ENCODE assay signal across 8 mouse cellular contexts in genomic region chr11:97988530-97989096, GRCm38 (mm10). TPM values are rescaled to one million over a fixed set of nuclear protein-coding genes. Genes with fewer than 3 reads are reported as not detected.
DNase-seq lines count a peak whose midpoint lies in the region; ATAC-seq and TF ChIP-seq lines count a peak whose summit lies in the region.

No protein-coding gene starts in this region.

- H3K4me2 ChIP-seq in embryonic facial prominence, embryonic 14.5 days (ENCODE audit: low read depth, low read length): peak overlapping the region; percentile 66
- peak overlapping the region; percentile 88 for H3K4me2 ChIP-seq in limb, embryonic 13.5 days (replicated peaks)
- H3K4me2 ChIP-seq in midbrain, embryonic 15.5 days: peak overlapping the region; percentile 89

- ATAC-seq in embryonic facial prominence, embryonic 14.5 days (ENCODE audit: low read depth): peak; percentile 89
- peak; percentile 82 for ATAC-seq in limb, embryonic 13.5 days (ENCODE audit: low FRiP score, low read depth)
- ATAC-seq in midbrain, embryonic 15.5 days (replicated peaks): peak; percentile 89

- WGBS in bone marrow, adult 2 months: under 1% methylated on average over 26 of the region's 26 CpGs
- under 1% methylated on average over 26 of the region's 26 CpGs for WGBS in embryonic facial prominence, embryonic 14.5 days
- under 1% methylated on average over 26 of the region's 26 CpGs for WGBS in limb, embryonic 13.5 days
- under 1% methylated on average over 26 of the region's 26 CpGs for WGBS in midbrain, embryonic 15.5 days

- peak overlapping the region; percentile 81 for H3K9ac ChIP-seq in embryonic facial prominence, embryonic 14.5 days (ENCODE audit: low read depth, low read length)
- H3K9ac ChIP-seq in limb, embryonic 13.5 days: peak overlapping the region; percentile 77
- peak overlapping the region; percentile 88 for H3K9ac ChIP-seq in midbrain, embryonic 15.5 days

- no peak for TF ChIP-seq CTCF in bone marrow, adult 2 months (IDR thresholded peaks at IDR 0.05; ENCODE audit: control insufficient read depth, insufficient read depth, low read length)

- H3K4me3 ChIP-seq in bone marrow, adult 2 months (replicated peaks; ENCODE audit: control insufficient read depth, low read depth, low read length): peak overlapping the region; percentile 97
- H3K4me3 ChIP-seq in embryonic facial prominence, embryonic 14.5 days (ENCODE audit: low read depth, low read length): peak overlapping the region; percentile 94
- peak overlapping the region; percentile 82 for H3K4me3 ChIP-seq in limb, embryonic 13.5 days
- H3K4me3 ChIP-seq in midbrain, embryonic 15.5 days: peak overlapping the region; percentile 98

- peaks cover 2% of the 10 kb centered on the region; the same call in 1 of the 2 replicates for H3K4me1 ChIP-seq in bone marrow, adult 2 months (ENCODE audit: control insufficient read depth, insufficient read depth, low read length)
- 0 out of 2 replicates have a peak, but pooled peaks cover 3% of the 10 kb centered on the region for H3K4me1 ChIP-seq in embryonic facial prominence, embryonic 14.5 days (ENCODE audit: control insufficient read depth, insufficient read depth, low read length)
- H3K4me1 ChIP-seq in limb, embryonic 13.5 days: peaks cover 19% of the 10 kb centered on the region
- H3K4me1 ChIP-seq in midbrain, embryonic 15.5 days: peaks cover 26% of the 10 kb centered on the region

- TF ChIP-seq POLR2A in bone marrow, adult 2 months (IDR thresholded peaks at IDR 0.05; ENCODE audit: borderline replicate concordance, control insufficient read depth, low read depth, low read length): no peak

- peak; percentile 93 to 94 for DNase-seq in B cell, adult 2 months
- DNase-seq in embryonic facial prominence, embryonic 14.5 days (ENCODE audit: low spot score): peak; percentile 95
- DNase-seq in heart, adult 8-10 months (ENCODE audit: low spot score): peak; percentile 94
- peak; percentile 89 to 94 for DNase-seq in kidney, adult 8-10 months
- peak; percentile 81 to 88 for DNase-seq in spleen, adult 18-20 months

- H3K27ac ChIP-seq in bone marrow, adult 2 months (ENCODE audit: control insufficient read depth, insufficient read depth, low read depth, low read length, poor library complexity): peak overlapping the region; percentile 90
- peak overlapping the region; percentile 90 for H3K27ac ChIP-seq in embryonic facial prominence, embryonic 14.5 days (replicated peaks; ENCODE audit: low read depth, low read length)
- H3K27ac ChIP-seq in limb, embryonic 13.5 days: peak overlapping the region; percentile 75; the same call in 1 of the 2 replicates
- H3K27ac ChIP-seq in midbrain, embryonic 15.5 days: peak overlapping the region; percentile 90

- H3K9me3 ChIP-seq in embryonic facial prominence, embryonic 14.5 days (ENCODE audit: control insufficient read depth, low read length): no peaks in the 10 kb centered on the region
- H3K9me3 ChIP-seq in limb, embryonic 13.5 days: no peaks in the 10 kb centered on the region
- no peaks in the 10 kb centered on the region for H3K9me3 ChIP-seq in midbrain, embryonic 15.5 days

- H3K36me3 ChIP-seq in embryonic facial prominence, embryonic 14.5 days (ENCODE audit: control insufficient read depth, insufficient read depth, low read length): no peaks in the 10 kb centered on the region
- H3K36me3 ChIP-seq in limb, embryonic 13.5 days: no peaks in the 10 kb centered on the region
- no peaks in the 10 kb centered on the region for H3K36me3 ChIP-seq in midbrain, embryonic 15.5 days (replicated peaks)

- H3K27me3 ChIP-seq in embryonic facial prominence, embryonic 14.5 days (replicated peaks; ENCODE audit: control insufficient read depth, insufficient read depth, low read length): peaks cover 23% of the 10 kb centered on the region
- peaks cover 37% of the 10 kb centered on the region for H3K27me3 ChIP-seq in limb, embryonic 13.5 days
- H3K27me3 ChIP-seq in midbrain, embryonic 15.5 days (replicated peaks): peaks cover 24% of the 10 kb centered on the region

RNA-seq across cellular contexts. Expression of gene Plxdc1, which starts 2.4 kb away (rescaled TPM):
- 2.0 and 11.9 TPM in 2 replicates for polyA plus RNA-seq in bone marrow, adult 2 months (2011; ENCODE audit: insufficient read depth, insufficient read length, low replicate concordance, missing spikeins)
- polyA plus RNA-seq in embryonic facial prominence, embryonic 14.5 days (2014; fragmentation: Nextera tagmentation; extraction: Ambion mirVana): 1.6 and 2.0 TPM in 2 replicates
- 1 to 10 TPM; 2.7 to 4.5 (median 3.4) TPM for total RNA-seq in heart, adult 8-10 months (2022)
- 0.33 and 0.50 TPM in 2 replicates for polyA plus RNA-seq in limb, embryonic 13.5 days (2015; fragmentation: Nextera tagmentation; extraction: Ambion mirVana)
- polyA plus RNA-seq in midbrain, embryonic 15.5 days (2015; fragmentation: Nextera tagmentation; extraction: Ambion mirVana): 1.7 and 1.8 TPM in 2 replicates

RNA-seq across cellular contexts. Expression of gene Arl5c, which starts 7.4 kb away (rescaled TPM):
- 33.1 and 47.3 TPM in 2 replicates for polyA plus RNA-seq in bone marrow, adult 2 months (2011; ENCODE audit: insufficient read depth, insufficient read length, low replicate concordance, missing spikeins)
- 6.1 and 7.0 TPM in 2 replicates for polyA plus RNA-seq in embryonic facial prominence, embryonic 14.5 days (2014; fragmentation: Nextera tagmentation; extraction: Ambion mirVana)
- total RNA-seq in heart, adult 8-10 months (2022): under 1 TPM; 0.22 to 0.87 (median 0.45) TPM
- polyA plus RNA-seq in limb, embryonic 13.5 days (2015; fragmentation: Nextera tagmentation; extraction: Ambion mirVana): 7.0 and 8.8 TPM in 2 replicates
- 9.5 and 10.8 TPM in 2 replicates for polyA plus RNA-seq in midbrain, embryonic 15.5 days (2015; fragmentation: Nextera tagmentation; extraction: Ambion mirVana)

RNA-seq across cellular contexts. Expression of gene Cacnb1, which starts 34.2 kb away (rescaled TPM):
- polyA plus RNA-seq in bone marrow, adult 2 months (2011; ENCODE audit: insufficient read depth, insufficient read length, low replicate concordance, missing spikeins): 4.6 and 5.3 TPM in 2 replicates
- 25.1 and 30.4 TPM in 2 replicates for polyA plus RNA-seq in embryonic facial prominence, embryonic 14.5 days (2014; fragmentation: Nextera tagmentation; extraction: Ambion mirVana)
- total RNA-seq in heart, adult 8-10 months (2022): 1 to 10 TPM; 6.2 to 8.5 (median 6.5) TPM
- polyA plus RNA-seq in limb, embryonic 13.5 days (2015; fragmentation: Nextera tagmentation; extraction: Ambion mirVana): 20.0 and 20.7 TPM in 2 replicates
- 72.0 and 75.2 TPM in 2 replicates for polyA plus RNA-seq in midbrain, embryonic 15.5 days (2015; fragmentation: Nextera tagmentation; extraction: Ambion mirVana)

RNA-seq across cellular contexts. Expression of gene Rpl19, which starts 37.9 kb away (rescaled TPM):
- polyA plus RNA-seq in bone marrow, adult 2 months (2011; ENCODE audit: insufficient read depth, insufficient read length, low replicate concordance, missing spikeins): 864 and 1,335 TPM in 2 replicates
- 1,126 and 1,148 TPM in 2 replicates for polyA plus RNA-seq in embryonic facial prominence, embryonic 14.5 days (2014; fragmentation: Nextera tagmentation; extraction: Ambion mirVana)
- 100 to 1,000 TPM; 503 to 616 (median 589) TPM for total RNA-seq in heart, adult 8-10 months (2022)
- polyA plus RNA-seq in limb, embryonic 13.5 days (2015; fragmentation: Nextera tagmentation; extraction: Ambion mirVana): 1,012 and 1,039 TPM in 2 replicates
- 622 and 634 TPM in 2 replicates for polyA plus RNA-seq in midbrain, embryonic 15.5 days (2015; fragmentation: Nextera tagmentation; extraction: Ambion mirVana)

Comparison
In these comparisons a context has a peak if more than half of its experiments do, and no peak if none do; other contexts are left out.
1. Peak in every context shown above with its lines: DNase-seq, ATAC-seq, H3K4me3 ChIP-seq and H3K27ac ChIP-seq.